Mouse (Mus musculus): Measurements from ENCODE around the gene Sdc1.

GRCm38 (mm10) chr12:8830967-8831635 is 60.0 kb downstream of the Sdc1 start:
- TF ChIP-seq CTCF (IDR thresholded peaks at IDR 0.05) = no peak
- TF ChIP-seq EP300 (IDR thresholded peaks at IDR 0.05) = no peak

Data from lung, postnatal 0 days (tissue).